Mouse (Mus musculus) intestine, embryonic 16.5 days (tissue): ENCODE results near the gene Asic2. TPM values are rescaled to one million over a fixed set of nuclear protein-coding genes. Genes with fewer than 3 reads are reported as not detected.

ENCODE experiments used
- ATAC-seq: fragments of 200-750 bp; cut with Nextera tagmentation; 2 replicates; pipeline ENCODE4 v1.8.0; 2017; ENCODE audit warnings: moderate TSS enrichment, moderate library complexity
- H3K27ac ChIP-seq: fragments of 300-500 bp; sonication (generic); 2 replicates; pipeline ENCODE4 v1.5.1; 2014; ENCODE audit warnings: mild to moderate bottlenecking, low read length
- H3K27me3 ChIP-seq: fragments of 300-500 bp; sonication (generic); replicated peaks from 2 replicates; pipeline ENCODE4 v1.6.1; 2014; ENCODE audit warnings: low read length, control low read depth, mixed read lengths; ENCODE audit not compliant: control insufficient read depth, insufficient read depth
- H3K36me3 ChIP-seq: fragments of 300-500 bp; sonication (generic); 2 replicates; pipeline ENCODE4 v1.6.1; 2014; ENCODE audit warnings: low read length, control low read depth; ENCODE audit not compliant: control insufficient read depth, insufficient read depth
- H3K4me1 ChIP-seq: fragments of 300-500 bp; sonication (generic); 2 replicates; pipeline ENCODE4 v1.6.1; 2014; ENCODE audit warnings: low read length, control low read depth, mixed read lengths; ENCODE audit not compliant: control insufficient read depth, insufficient read depth
- H3K4me2 ChIP-seq: fragments of 300-500 bp; sonication (generic); 2 replicates; pipeline ENCODE4 v1.6.1; 2014; ENCODE audit warnings: low read depth, low read length, control low read depth
- H3K4me3 ChIP-seq: fragments of 300-500 bp; sonication (generic); 2 replicates; pipeline ENCODE4 v1.5.1; 2014; ENCODE audit warnings: mild to moderate bottlenecking, low read length
- H3K9ac ChIP-seq: fragments of 300-500 bp; sonication (generic); 2 replicates; pipeline ENCODE4 v1.6.1; 2014; ENCODE audit warnings: low read depth, low read length
- H3K9me3 ChIP-seq: fragments of 300-500 bp; sonication (generic); 2 replicates; pipeline ENCODE4 v1.6.1; 2016; ENCODE audit warnings: low read length, control low read depth; ENCODE audit not compliant: control insufficient read depth
- WGBS: fragments of 180-500 bp; shearing (Covaris S2); extraction: QIAGEN DNeasy Blood & Tissue Kit; methylation state at CpG from one replicate; pipeline ENCODE4 v1.1.7; 2014; 5-methylcytosine and 5-hydroxymethylcytosine counted together
- polyA plus RNA-seq: library from polyadenylated mRNA; unstranded; fragments of >200 nt; fragmentation: Nextera tagmentation; extraction: Ambion mirVana; gene quantifications from 2 replicates; pipeline ENCODE4 v1.2.1, GENCODE M21; 2015

Asic2 gene
- polyA plus RNA-seq, 1 experiment from 2014 or later = 0.15 TPM

DNA sequence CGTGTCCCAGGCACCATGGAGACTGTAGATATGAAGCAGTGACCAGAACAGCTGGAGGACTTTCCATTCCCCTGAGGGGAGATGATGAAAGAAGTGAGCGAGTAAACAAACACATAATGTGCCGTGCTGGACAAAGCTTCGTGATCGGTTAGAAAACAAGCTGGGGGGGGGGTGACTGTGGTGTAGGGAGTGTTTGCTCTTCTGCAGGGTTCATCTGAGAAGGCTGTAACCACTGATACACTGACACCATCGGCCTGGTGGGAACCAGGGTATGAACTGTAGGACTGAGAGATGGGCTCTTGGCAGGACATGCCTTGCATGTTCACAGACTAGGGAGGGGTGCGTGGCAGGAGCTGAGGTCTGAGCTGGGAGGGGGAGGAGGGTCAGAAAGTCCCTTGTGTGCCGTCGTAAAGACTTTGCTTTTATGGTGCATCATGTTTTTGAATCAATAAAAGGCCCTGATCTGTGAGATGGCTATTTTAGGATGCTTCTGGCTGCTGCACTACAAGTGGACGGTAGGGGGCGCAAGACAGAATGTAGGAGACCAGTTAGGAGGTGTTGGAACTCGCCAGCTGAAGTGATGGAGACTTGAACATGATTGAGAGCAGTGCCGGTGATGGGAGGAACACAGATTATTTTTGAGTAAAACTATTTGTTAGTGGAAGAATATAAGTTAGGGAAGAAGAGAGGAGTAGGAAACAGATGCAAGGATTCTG is 728.1 kb downstream of the Asic2 start:
- no peak overlapping the region for H3K4me3 ChIP-seq
- H3K27me3 ChIP-seq = no peaks in the 10 kb centered on the region
- no peak overlapping the region for H3K27ac ChIP-seq
- no peaks in the 10 kb centered on the region for H3K4me1 ChIP-seq
- H3K9me3 ChIP-seq = no peaks in the 10 kb centered on the region
- no peak overlapping the region for H3K9ac ChIP-seq
- H3K36me3 ChIP-seq = no peaks in the 10 kb centered on the region
- H3K4me2 ChIP-seq = no peak overlapping the region
- no peak for ATAC-seq
- 41% methylated on average over 13 of the region's 13 CpGs for whole genome bisulfite sequencing

- H3K9me3 ChIP-seq = no peaks in the 10 kb centered on the region
- H3K4me3 ChIP-seq = no peak overlapping the region
- 65% methylated on average over 2 of the region's 2 CpGs for WGBS
- no peak overlapping the region for H3K27ac ChIP-seq
- no peaks in the 10 kb centered on the region for H3K36me3 ChIP-seq
- no peak overlapping the region for H3K9ac ChIP-seq
- H3K4me1 ChIP-seq = no peaks in the 10 kb centered on the region
- H3K27me3 ChIP-seq = no peaks in the 10 kb centered on the region
- no peak overlapping the region for H3K4me2 ChIP-seq
- no peak for ATAC-seq
These were observed 729.2 kb downstream of the Asic2 start for GRCm38 (mm10) chr11:81239091-81239490.

DNA sequence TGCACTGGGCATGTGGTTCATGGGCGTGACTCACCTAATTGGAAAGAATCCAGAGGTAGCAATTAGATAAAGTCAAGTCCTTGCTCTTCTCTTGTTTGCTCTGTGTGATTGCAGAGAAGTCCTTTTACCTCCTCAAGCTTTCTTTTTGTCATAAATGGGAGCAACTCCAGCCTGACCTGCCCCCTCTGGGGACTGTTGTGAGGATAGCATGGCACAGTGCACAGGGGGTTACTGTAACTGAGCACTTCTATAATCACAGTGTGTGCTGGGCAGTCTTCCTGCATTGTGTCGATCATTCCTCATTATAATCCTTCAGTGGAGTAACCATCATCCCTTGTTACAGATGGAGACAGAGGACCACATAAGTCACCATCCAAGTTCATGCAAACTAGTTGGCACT is 732.2 kb downstream of the Asic2 start:
- no peak overlapping the region for H3K27ac ChIP-seq
- no peak overlapping the region for H3K4me2 ChIP-seq
- no peak overlapping the region for H3K9ac ChIP-seq
- WGBS = 84% methylated on average over 2 of the region's 2 CpGs
- H3K36me3 ChIP-seq = no peaks in the 10 kb centered on the region
- no peak overlapping the region for H3K4me3 ChIP-seq
- no peaks in the 10 kb centered on the region for H3K4me1 ChIP-seq
- no peak for ATAC-seq
- H3K27me3 ChIP-seq = no peaks in the 10 kb centered on the region
- no peaks in the 10 kb centered on the region for H3K9me3 ChIP-seq

GRCm38 (mm10) chr11:81223361-81223760 is 744.9 kb downstream of the Asic2 start:
- Histone ChIP-seq H3K27ac (no peak overlapping the region), H3K27me3 (no peaks in the 10 kb centered on the region), H3K9me3 (no peaks in the 10 kb centered on the region), H3K9ac (no peak overlapping the region), H3K4me2 (no peak overlapping the region), H3K4me1 (no peaks in the 10 kb centered on the region), H3K36me3 (no peaks in the 10 kb centered on the region), H3K4me3 (no peak overlapping the region)
- WGBS = 84% methylated on average over 9 of the region's 9 CpGs
- no peak for ATAC-seq

GRCm38 (mm10) chr11:81220786-81221185 is 747.5 kb downstream of the Asic2 start:
- no peak for ATAC-seq
- no peaks in the 10 kb centered on the region for H3K36me3 ChIP-seq
- WGBS = 89% methylated on average over 4 of the region's 4 CpGs
- H3K9me3 ChIP-seq = no peaks in the 10 kb centered on the region
- no peak overlapping the region for H3K4me3 ChIP-seq
- no peak overlapping the region for H3K4me2 ChIP-seq
- H3K27me3 ChIP-seq = no peaks in the 10 kb centered on the region
- H3K27ac ChIP-seq = no peak overlapping the region
- H3K9ac ChIP-seq = no peak overlapping the region
- H3K4me1 ChIP-seq = no peaks in the 10 kb centered on the region

- Histone ChIP-seq H3K27ac (no peak overlapping the region), H3K36me3 (no peaks in the 10 kb centered on the region), H3K4me2 (no peak overlapping the region), H3K9ac (no peak overlapping the region), H3K27me3 (no peaks in the 10 kb centered on the region), H3K9me3 (no peaks in the 10 kb centered on the region), H3K4me3 (no peak overlapping the region), H3K4me1 (no peaks in the 10 kb centered on the region)
- no peak for ATAC-seq
- WGBS = 68% methylated on average over 4 of the region's 4 CpGs
These were observed 762.8 kb downstream of the Asic2 start for GRCm38 (mm10) chr11:81205471-81205870.

DNA sequence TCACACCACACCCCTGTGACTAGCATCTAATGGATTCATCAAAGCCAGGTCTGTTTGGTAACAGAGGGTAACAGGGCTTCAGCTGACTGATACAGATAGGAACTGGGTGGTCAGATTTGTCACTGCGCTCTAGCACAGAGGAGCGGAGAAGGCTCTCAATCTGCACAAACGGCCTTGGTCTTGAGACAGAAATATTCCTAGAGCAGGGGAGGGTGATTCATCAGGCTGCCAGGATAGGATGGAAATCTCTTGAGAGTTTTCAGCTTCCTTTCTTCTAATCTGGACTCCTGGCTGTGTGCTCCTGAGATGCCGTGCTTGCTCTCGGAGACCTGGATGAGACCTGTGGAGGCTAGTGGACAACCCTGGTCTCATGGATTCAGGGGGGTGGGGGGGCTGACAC is 765.7 kb downstream of the Asic2 start:
- 77% methylated on average over 5 of the region's 5 CpGs for WGBS
- H3K9ac ChIP-seq = no peak overlapping the region

GRCm38 (mm10) chr11:81193856-81194255 is 774.4 kb downstream of the Asic2 start:
- no peaks in the 10 kb centered on the region for H3K4me1 ChIP-seq
- no peak overlapping the region for H3K9ac ChIP-seq
- no peaks in the 10 kb centered on the region for H3K36me3 ChIP-seq
- H3K27me3 ChIP-seq = no peaks in the 10 kb centered on the region
- H3K4me3 ChIP-seq = no peak overlapping the region
- H3K4me2 ChIP-seq = no peak overlapping the region
- 40% methylated on average over 4 of the region's 4 CpGs for WGBS
- no peak overlapping the region for H3K27ac ChIP-seq
- ATAC-seq = no peak
- no peaks in the 10 kb centered on the region for H3K9me3 ChIP-seq

More for the DNA sequence above, 765.7 kb downstream of the Asic2 start:
- Histone ChIP-seq H3K9me3 (no peaks in the 10 kb centered on the region), H3K36me3 (no peaks in the 10 kb centered on the region), H3K27me3 (no peaks in the 10 kb centered on the region), H3K27ac (no peak overlapping the region), H3K4me1 (no peaks in the 10 kb centered on the region), H3K4me3 (no peak overlapping the region), H3K4me2 (no peak overlapping the region)
- no peak for ATAC-seq

DNA sequence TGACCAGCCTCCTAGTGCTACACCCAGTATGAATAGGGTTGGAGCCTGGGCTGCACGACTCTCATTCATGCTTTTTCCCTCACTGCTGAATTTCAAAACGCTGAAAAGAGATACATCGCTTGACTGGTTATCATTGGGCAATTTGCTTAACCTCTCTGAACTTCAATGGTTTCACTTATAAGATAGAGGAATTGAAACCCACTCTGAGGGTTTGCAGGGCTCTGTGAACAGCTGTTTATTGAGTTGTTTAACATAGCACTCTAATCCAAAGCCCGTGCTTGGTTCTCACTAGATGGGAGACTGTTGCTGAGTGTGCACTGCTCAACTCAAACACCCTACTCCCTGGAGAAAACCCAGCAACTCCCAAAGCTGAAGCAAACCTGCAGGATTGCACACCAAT is 776.1 kb downstream of the Asic2 start:
- H3K27ac ChIP-seq = no peak overlapping the region
- H3K4me2 ChIP-seq = no peak overlapping the region
- ATAC-seq = no peak
- no peaks in the 10 kb centered on the region for H3K27me3 ChIP-seq
- H3K4me1 ChIP-seq = no peaks in the 10 kb centered on the region
- 80% methylated on average over 4 of the region's 4 CpGs for WGBS
- H3K4me3 ChIP-seq = no peak overlapping the region
- no peaks in the 10 kb centered on the region for H3K9me3 ChIP-seq
- H3K36me3 ChIP-seq = no peaks in the 10 kb centered on the region
- H3K9ac ChIP-seq = no peak overlapping the region

DNA sequence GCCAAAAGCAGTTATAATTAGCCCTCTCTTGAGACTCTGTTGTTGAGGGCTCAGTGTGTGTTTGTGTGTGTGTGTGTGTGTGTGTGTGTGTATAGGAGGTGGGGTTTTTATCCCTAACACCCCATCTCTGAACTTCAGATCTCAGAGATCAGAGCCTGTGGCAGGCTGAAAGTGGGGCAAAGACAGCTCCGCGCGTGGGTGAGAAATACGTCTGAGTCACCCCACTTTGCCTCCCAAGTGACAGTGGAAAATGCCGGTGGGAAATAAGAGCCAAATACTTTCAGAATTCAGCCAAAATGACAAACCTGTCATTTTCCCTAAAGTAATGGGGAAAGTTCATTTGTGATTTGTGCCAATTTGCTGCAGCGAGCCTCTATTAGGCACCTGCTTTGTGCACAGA is 779.2 kb downstream of the Asic2 start:
- Histone ChIP-seq H3K9me3 (no peaks in the 10 kb centered on the region), H3K36me3 (no peaks in the 10 kb centered on the region), H3K27ac (no peak overlapping the region), H3K4me1 (no peaks in the 10 kb centered on the region), H3K4me2 (no peak overlapping the region), H3K9ac (no peak overlapping the region), H3K4me3 (no peak overlapping the region), H3K27me3 (no peaks in the 10 kb centered on the region)
- ATAC-seq = no peak
- 93% methylated on average over 6 of the region's 6 CpGs for WGBS
